Mouse (Mus musculus) embryo, embryonic 11 days (tissue): ENCODE results near the gene Gm37240.

Source experiments
- DNase-seq: peaks from one replicate; pipeline ENCODE4 v3.0.0-alpha.2; 2015

The Gm37240 gene

DNA sequence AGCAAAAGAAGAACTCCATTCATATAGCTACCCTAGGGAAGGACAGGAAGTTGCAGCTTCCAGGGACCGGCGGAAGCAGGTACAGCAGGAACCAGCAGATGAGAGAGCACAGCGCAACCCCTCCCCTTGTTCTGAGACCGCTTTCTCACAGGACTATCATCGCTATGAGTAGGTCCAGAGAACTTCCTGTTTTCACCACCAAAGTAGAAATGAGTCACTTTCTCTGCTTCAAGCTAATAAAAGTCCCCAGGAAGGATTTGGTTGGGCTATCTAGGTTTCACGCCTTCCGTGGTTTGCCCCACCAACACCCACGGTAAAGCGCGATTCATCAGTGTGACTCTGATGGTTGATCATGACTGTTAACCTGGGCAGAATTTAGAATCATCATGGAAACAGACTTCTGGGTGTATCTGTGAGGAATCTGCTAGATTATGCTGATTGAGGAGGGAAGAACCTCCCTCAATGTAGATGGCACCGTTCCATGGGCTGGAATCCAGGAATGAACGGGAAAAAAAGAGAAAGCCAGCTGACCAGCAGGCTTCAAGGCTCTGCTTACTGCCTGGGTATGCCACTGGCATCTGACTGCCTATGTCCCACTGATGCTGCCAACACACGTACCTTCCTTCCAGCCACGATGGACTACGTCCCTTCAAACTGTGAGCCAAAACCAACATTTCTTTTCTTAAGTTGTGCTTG lies 1172.1 kb downstream of the Gm37240 start:
- no peak for DNase-seq

DNA sequence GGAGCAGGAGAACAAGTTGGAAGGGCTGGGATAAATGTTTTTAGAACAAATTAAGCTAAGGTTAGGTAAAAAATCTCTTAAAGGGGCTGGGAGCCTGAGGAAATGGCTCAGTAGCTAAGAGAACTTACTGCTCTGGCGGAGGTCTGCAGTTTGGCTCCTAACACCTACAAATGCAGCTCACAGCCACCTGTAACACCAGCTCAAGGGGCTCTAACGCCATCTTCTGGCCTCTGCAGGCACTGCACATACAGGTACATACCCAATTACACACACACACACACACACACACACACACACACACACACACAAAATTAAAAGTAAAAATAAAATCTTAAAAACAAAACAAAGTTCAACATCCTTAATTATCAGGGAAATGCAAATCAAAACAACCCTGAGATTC lies 1174.4 kb downstream of the Gm37240 start:
- no peak for DNase-seq

DNA sequence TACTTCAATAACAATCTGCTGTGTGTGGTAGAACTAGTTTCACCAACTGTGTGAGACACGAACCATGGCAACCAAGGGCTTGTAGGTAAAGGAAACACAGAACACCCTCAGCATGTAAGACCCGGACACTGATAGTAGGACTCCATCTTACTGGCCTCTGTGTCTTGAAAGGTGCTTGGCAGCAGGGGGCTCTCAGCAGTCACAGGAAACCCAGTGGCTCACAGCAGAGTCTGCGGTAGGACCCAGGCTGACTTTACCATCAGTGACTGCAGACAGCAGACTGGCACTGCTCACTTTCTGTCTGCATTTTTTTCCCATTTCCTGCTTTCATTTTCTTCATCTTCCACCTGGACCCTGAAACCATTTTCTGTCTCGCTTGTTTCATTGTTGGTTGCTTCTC lies 1176.6 kb downstream of the Gm37240 start:
- no peak for DNase-seq

DNA sequence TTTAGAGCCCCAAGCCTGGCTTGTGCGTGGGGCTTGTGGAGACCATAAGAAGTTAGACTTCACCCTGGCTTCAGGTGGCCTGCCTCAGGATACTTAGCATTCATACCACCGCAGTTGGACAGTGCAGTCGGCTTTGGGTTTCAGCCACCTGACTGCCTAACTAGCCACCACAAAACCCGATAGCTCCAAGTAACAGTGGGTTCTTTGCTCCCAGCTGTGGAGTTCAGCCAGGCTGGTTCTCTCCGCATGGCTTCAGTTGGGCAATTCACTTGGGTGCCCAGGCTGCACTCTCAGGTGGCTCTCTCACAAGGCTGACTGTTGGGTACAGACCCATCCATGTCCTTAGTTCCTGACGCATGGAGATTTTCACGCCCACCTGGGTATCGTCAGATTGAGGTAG lies 1177.4 kb downstream of the Gm37240 start:
- no peak for DNase-seq

GRCm38 (mm10) chr3:84709100-84709499 lies 1178.2 kb downstream of the Gm37240 start:
- DNase-seq: no peak

DNA sequence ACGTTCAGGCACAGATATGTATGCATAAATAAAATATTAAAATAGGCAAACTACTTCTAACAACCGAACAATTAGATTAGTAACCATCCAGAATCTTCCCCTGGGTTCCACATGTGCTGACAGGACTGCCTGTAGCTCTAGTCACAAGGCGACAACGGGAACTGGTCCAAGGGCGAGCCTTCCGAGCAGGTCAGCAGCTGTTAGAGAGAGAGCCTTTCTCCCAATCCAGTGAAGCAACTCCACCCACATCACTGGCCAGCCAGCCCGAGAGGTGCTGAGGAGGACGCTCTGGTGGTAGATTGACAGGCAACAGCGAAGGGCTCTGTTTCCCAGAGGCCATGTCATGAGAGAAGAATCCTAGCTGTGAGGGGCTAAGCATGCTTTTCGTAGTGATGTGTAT lies 1178.8 kb downstream of the Gm37240 start:
- no peak for DNase-seq

- DNase-seq: no peak
Observed at GRCm38 (mm10) chr3:84705224-84705623, 1182.1 kb downstream of the Gm37240 start.

- no peak for DNase-seq
Observed at GRCm38 (mm10) chr3:84703083-84703810, 1184.1 kb downstream of the Gm37240 start.

DNA sequence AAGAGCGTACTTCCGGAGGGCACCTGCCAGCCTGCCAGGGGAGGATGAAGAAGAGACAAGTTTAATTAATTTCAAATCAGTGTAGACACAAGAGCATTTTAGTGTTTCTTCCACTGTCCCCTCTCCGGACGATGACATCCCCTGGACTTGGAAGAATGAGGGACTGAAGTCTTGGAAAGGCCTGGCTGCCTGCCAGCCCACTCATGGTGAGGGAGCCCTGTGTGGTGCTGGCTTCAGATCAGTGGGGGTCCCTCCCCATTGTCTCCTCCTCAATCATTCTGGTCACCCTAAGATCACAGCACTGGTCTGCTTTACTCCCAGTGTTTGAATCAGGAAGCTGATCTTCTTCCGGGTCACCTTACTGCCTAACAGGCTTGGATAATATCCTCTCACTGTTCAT lies 1185.4 kb downstream of the Gm37240 start:
- DNase-seq: no peak

GRCm38 (mm10) chr3:84701509-84701908 lies 1185.8 kb downstream of the Gm37240 start:
- DNase-seq: no peak

- DNase-seq: peak; percentile 14
Observed at GRCm38 (mm10) chr3:84696428-84696917, 1190.8 kb downstream of the Gm37240 start.

- DNase-seq: no peak
Observed at GRCm38 (mm10) chr3:84695867-84696361, 1191.4 kb downstream of the Gm37240 start.

DNA sequence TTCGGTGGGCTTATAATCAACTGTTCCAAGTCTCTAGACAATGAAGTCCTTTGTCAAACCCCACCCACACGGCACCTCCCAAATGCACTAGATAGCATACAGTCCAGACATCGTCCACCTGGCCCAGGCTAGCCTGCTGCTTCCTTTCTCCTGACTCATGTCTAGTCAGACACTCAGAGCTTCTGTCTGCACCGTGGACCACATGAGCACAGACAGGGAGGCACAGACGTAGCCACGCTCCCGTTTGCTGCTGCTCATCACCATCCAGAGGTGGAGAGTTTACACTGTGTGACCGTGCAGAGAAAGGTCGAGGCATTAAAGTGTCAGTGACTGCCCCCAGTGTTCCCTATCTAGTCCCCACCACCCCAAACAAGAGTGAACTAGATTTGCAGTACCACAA lies 1191.9 kb downstream of the Gm37240 start:
- DNase-seq: no peak

DNA sequence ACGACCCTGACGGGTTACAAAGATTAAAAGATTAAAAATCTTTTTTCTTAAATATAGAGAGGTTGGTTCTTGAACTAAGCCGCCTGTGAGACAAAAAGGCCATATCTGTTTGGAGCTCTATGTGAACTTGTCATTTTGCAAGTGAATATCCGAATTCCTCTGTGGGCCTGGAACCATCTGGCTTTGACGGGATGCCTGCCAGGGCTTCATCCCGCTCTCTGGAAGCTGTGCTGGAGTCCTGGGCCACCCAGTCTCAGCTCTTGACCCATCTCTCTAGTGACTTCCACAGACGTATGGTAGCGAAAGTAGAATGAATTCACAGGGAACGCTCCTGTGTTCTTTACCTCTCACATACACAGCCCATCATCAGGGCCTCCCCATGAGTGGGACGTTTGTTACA lies 1193.4 kb downstream of the Gm37240 start:
- DNase-seq: no peak

DNA sequence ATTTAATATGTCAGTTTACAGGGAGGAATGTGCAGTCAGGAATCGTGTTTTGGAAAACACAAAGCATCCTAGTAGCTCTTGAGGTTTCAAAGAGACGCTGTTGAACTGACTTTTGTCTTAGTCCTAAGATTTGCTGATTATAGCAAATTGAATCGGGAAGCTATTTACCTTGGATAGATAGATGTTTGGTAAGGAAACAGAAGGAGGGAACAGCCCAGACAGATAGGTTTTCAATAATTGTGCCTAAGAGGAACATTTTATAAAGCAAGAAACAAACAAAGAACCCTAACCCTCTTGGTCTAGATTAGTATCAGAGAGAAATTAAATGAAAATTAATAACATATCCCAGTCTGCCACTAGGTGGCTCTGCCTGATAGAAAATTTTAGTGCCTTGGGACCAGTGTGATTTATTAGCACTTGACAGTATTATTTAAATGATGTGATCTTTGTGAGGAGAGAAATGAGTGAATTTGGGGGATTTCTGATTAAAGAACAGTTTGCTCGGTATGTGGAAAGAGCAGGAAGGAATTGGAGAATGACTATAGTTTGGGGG lies 1194.6 kb downstream of the Gm37240 start:
- peak; percentile 74 for DNase-seq

- no peak for DNase-seq
Observed at GRCm38 (mm10) chr3:84690091-84690771, 1197.1 kb downstream of the Gm37240 start.

GRCm38 (mm10) chr3:84689656-84690055 lies 1197.7 kb downstream of the Gm37240 start:
- no peak for DNase-seq

GRCm38 (mm10) chr3:84688176-84688575 lies 1199.1 kb downstream of the Gm37240 start:
- DNase-seq: no peak

- no peak for DNase-seq
Observed at GRCm38 (mm10) chr3:84687488-84687846, 1199.9 kb downstream of the Gm37240 start.

GRCm38 (mm10) chr3:84686799-84687487 lies 1200.4 kb downstream of the Gm37240 start:
- DNase-seq: no peak

- DNase-seq: no peak
Observed at GRCm38 (mm10) chr3:84686294-84686672, 1201.0 kb downstream of the Gm37240 start.

DNA sequence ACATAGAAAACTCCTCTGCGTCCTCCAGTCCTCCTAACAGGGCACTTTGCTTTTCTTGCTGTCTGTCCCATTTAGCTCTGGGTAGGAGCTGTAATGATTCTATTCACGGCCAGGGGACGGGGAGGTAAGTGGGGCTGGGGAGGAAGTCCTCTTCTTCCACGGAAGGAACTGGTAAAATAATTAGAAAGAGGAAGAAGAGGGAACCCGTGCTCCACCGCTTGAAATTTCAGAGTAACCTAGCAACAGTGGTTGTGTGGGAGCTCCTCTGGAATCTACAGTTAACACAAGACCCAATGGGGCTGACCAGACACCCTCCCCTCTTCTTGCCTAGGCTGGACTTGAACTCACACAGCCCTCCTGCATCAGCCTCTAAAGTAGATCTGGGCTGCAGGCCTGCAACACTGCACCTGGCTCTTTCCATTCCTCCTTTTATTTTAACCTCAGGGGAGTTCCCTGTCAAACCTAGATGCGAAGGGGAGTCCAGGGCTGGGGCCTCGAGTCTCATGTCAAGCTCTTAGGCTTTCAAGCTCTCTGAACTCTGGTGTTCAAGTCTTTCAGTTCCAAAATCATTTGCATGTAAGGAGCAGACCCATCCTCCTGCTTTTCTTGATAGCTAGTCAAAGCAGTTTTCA lies 1201.5 kb downstream of the Gm37240 start:
- no peak for DNase-seq
